Mouse (Mus musculus): ENCODE data around the gene Cnot10.

Cnot10 gene

DNA sequence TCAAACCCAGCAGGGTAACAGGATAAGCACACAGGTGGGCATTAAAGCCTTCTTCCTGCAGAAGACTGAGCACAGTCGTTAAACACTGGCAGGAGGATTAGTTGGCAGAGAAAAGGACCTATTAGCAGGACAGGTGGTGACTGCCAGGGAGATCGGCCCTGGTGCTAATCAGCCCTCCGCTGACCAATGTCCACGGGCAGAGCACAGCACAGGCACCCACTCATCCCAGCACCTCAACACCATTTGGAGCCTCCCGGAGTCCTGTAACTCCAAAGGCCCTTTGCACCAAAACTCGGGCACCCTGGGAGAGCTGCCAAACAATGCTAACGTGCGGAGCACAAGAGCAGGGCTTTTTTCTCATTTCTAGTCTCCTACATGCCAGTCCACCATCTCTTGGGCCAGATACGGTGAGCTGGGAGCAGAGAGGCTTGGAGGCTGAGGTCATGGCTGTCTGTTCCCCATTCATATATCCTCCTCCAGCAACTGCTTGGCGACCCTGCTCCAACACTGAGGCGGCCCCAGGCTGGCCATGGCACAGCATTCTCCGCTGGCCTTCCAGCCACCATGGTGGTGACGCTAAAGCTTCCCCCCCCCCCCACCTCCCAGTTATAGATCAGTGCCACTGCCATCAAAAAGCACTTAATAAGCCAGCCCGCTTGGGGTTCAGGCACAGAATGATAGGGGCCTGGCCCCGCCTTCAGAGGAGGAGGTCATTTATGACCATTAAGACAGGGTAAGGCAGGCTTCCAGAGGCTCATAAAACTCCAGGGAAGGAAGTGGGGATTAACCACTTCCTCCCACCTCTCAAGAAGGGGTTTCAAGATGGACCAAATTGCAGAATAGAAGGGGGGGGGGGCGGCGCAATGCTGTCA lies 95.9 kb downstream of the Cnot10 start:
- no peak for DNase-seq

DNA sequence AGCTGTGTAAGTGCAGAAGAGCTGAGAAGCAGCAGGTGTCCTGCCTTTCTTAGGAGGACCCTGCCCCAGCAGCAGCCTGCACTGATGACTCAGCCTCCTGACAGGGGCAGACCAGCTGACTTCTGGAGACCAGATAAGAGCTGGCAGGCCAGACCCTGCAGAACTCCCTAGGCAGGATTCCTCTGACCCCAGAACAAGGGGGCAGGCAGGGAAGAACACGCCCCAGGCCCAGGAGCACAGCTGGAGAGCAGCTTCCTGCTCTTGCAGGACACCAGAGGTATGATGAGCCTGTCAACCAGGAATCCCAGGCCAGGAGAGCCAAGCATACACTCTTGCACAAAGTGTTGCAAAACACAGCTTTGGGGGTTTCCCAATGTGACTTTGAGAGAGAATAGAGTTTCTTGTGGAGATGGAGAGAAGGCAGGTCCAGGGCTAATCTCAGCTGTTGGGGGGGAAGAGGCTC lies 98.7 kb downstream of the Cnot10 start:
- no peak for DNase-seq

DNA sequence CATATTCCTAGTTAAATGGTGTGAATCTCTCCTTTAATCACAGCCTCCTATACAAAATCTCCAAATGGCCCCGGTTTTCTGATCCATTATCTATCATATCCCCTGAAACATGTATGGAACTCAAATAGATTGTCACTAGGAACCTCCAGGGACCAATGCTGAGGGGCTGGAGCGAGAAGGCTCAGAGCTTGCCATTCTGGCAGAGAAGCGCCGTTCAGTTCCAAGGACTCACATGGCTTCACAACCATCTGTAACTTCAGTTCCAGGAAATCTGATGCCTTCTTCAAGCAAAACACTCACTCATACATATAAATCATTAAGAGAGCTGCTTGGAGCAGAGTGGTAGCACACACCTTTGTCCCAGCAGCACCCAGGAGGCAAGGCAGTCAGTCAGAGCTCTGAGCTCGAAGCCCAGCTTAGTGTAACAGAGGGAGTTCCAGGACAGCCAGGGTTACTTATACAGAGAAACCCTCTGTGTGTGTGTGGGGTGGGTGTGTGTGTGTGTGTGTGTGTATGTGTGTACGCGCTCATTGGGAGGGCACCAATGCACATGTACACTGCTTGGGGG lies 100.9 kb downstream of the Cnot10 start:
- no peak for DNase-seq

DNA sequence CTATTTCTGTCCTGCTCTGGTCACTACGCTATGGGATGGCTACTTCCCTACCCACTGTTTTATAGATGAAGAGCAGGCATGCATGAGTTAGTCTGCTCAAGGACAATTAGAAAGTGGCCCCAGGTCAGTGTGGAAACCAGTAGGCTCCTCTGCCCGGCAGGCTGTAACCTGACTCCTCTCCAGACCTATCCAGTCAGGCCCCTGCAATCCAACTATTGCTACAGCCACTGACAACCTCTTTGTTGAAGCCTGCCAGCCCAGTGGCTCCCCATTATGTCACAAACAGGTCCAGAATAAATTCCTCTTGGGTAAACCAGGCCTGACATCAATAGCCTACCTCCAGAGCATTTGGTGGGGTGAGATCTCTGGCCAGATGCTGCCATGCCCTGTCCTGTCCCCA lies 103.4 kb downstream of the Cnot10 start:
- DNase-seq = no peak

Measured in cerebellum, adult 11 months (tissue).